22 mouse cellular contexts compared by ENCODE assay signal in genomic region chr3:118608708-118609107, GRCm38 (mm10). TPM values are rescaled to one million over a fixed set of nuclear protein-coding genes. Genes with fewer than 3 reads are reported as not detected.
DNase-seq lines count a peak whose midpoint lies in the region; ATAC-seq and TF ChIP-seq lines count a peak whose summit lies in the region.
"Had no signal": no experiment of that assay in that cellular context is flagged by ENCODE, and none has a peak within 500 bp of the region (broad histone marks: within the 10 kb centered on the region; RNA-seq: fewer than 3 reads in every experiment).

No protein-coding gene starts in this region.

- no peaks in the 10 kb centered on the region for H3K36me3 ChIP-seq in embryonic facial prominence, embryonic 14.5 days (ENCODE audit: control insufficient read depth, insufficient read depth, low read length)
- no peaks in the 10 kb centered on the region for H3K36me3 ChIP-seq in embryonic facial prominence, embryonic 10.5 days (replicated peaks)
- H3K36me3 ChIP-seq in heart, embryonic 11.5 days (ENCODE audit: control insufficient read depth, insufficient read depth, low read length) = no peaks in the 10 kb centered on the region
- H3K36me3 ChIP-seq in liver, adult 2 months (ENCODE audit: control insufficient read depth, insufficient read depth, low read length) = peaks cover 18% of the 10 kb centered on the region
- H3K36me3 ChIP-seq in liver, embryonic 12.5 days = no peaks in the 10 kb centered on the region
- H3K36me3 ChIP-seq: heart, embryonic 12.5 days; midbrain, embryonic 12.5 days; neural tube, embryonic 15.5 days had no signal

- no peaks in the 10 kb centered on the region for H3K27me3 ChIP-seq in embryonic facial prominence, embryonic 14.5 days (replicated peaks; ENCODE audit: control insufficient read depth, insufficient read depth, low read length)
- no peaks in the 10 kb centered on the region for H3K27me3 ChIP-seq in embryonic facial prominence, embryonic 10.5 days (replicated peaks; ENCODE audit: low read depth, poor library complexity, severe bottlenecking)
- no peaks in the 10 kb centered on the region for H3K27me3 ChIP-seq in heart, embryonic 11.5 days (ENCODE audit: control insufficient read depth, insufficient read depth, low read length)
- no peaks in the 10 kb centered on the region for H3K27me3 ChIP-seq in liver, adult 2 months (ENCODE audit: control insufficient read depth, insufficient read depth, low read length)
- no peaks in the 10 kb centered on the region for H3K27me3 ChIP-seq in liver, embryonic 12.5 days (replicated peaks)
- H3K27me3 ChIP-seq: heart, embryonic 12.5 days; midbrain, embryonic 12.5 days; neural tube, embryonic 15.5 days had no signal

- DNase-seq in embryonic facial prominence, embryonic 14.5 days (ENCODE audit: low spot score) = peak; percentile 8
- no peak for DNase-seq in embryonic facial prominence, embryonic 10.5 days (ENCODE audit: low spot score)
- DNase-seq in heart, adult 11 months = peak; percentile 79
- DNase-seq in liver, adult 2 months (ENCODE audit: extremely low read depth, low read depth, low spot score) = peak; percentile 69
- peak; percentile 19 for DNase-seq in fibroblast of lung, adult 2 months (ENCODE audit: low read depth)
- DNase-seq: B cell, adult 2 months; cerebellum, postnatal 36 days; gastrocnemius, postnatal 14 days; heart, postnatal 36 days; kidney, adult 2 months; kidney, postnatal 14 days; lung, embryonic 14.5 days; lung, postnatal 4 days; thymus, postnatal 4 days had no signal

- ATAC-seq in embryonic facial prominence, embryonic 14.5 days (ENCODE audit: low read depth) = no peak
- no peak for ATAC-seq in heart, embryonic 11.5 days (replicated peaks; ENCODE audit: insufficient number of reproducible peaks, low FRiP score, low TSS enrichment)
- no peak for ATAC-seq in liver, embryonic 12.5 days

- no peaks in the 10 kb centered on the region for H3K4me1 ChIP-seq in embryonic facial prominence, embryonic 14.5 days (ENCODE audit: control insufficient read depth, insufficient read depth, low read length)
- H3K4me1 ChIP-seq in embryonic facial prominence, embryonic 10.5 days = no peaks in the 10 kb centered on the region
- no peaks in the 10 kb centered on the region for H3K4me1 ChIP-seq in heart, embryonic 11.5 days (ENCODE audit: control insufficient read depth, insufficient read depth, low read length)
- H3K4me1 ChIP-seq in liver, adult 2 months (ENCODE audit: control insufficient read depth, insufficient read depth, low read length) = peaks cover 3% of the 10 kb centered on the region; the same call in 1 of the 2 replicates
- H3K4me1 ChIP-seq in liver, embryonic 12.5 days = no peaks in the 10 kb centered on the region
- H3K4me1 ChIP-seq: heart, embryonic 12.5 days; midbrain, embryonic 12.5 days; neural tube, embryonic 15.5 days had no signal

- H3K79me2 ChIP-seq in liver, adult 2 months (ENCODE audit: control insufficient read depth, insufficient read depth, low read length) = peaks cover 9% of the 10 kb centered on the region

- TF ChIP-seq POLR2A in liver, adult 2 months (IDR thresholded peaks at IDR 0.05; ENCODE audit: extremely low read depth, insufficient read depth, low read length) = no peak

- no peaks in the 10 kb centered on the region for H3K9me3 ChIP-seq in embryonic facial prominence, embryonic 14.5 days (ENCODE audit: control insufficient read depth, low read length)
- H3K9me3 ChIP-seq in embryonic facial prominence, embryonic 10.5 days = no peaks in the 10 kb centered on the region
- no peaks in the 10 kb centered on the region for H3K9me3 ChIP-seq in heart, embryonic 11.5 days (replicated peaks; ENCODE audit: control insufficient read depth, low read length)
- H3K9me3 ChIP-seq in liver, embryonic 12.5 days (replicated peaks) = no peaks in the 10 kb centered on the region
- H3K9me3 ChIP-seq: heart, embryonic 12.5 days; midbrain, embryonic 12.5 days; neural tube, embryonic 15.5 days had no signal

- TF ChIP-seq CTCF in liver, adult 2 months (IDR thresholded peaks at IDR 0.05; ENCODE audit: low read depth, low read length) = no peak

- no peak overlapping the region for H3K9ac ChIP-seq in embryonic facial prominence, embryonic 14.5 days (ENCODE audit: low read depth, low read length)
- H3K9ac ChIP-seq in heart, embryonic 11.5 days (ENCODE audit: low read depth, low read length) = no peak overlapping the region
- H3K9ac ChIP-seq in liver, adult 2 months (ENCODE audit: low read depth, low read length) = no peak overlapping the region
- H3K9ac ChIP-seq in liver, embryonic 12.5 days = no peak overlapping the region
- H3K9ac ChIP-seq: heart, embryonic 12.5 days; lung, embryonic 14.5 days; midbrain, embryonic 12.5 days; neural tube, embryonic 15.5 days had no signal

- no peak overlapping the region for H3K4me2 ChIP-seq in embryonic facial prominence, embryonic 14.5 days (ENCODE audit: low read depth, low read length)
- H3K4me2 ChIP-seq in heart, embryonic 11.5 days = no peak overlapping the region
- no peak overlapping the region for H3K4me2 ChIP-seq in liver, embryonic 12.5 days
- H3K4me2 ChIP-seq: heart, embryonic 12.5 days; liver, embryonic 11.5 days; lung, embryonic 14.5 days; midbrain, embryonic 12.5 days; neural tube, embryonic 15.5 days had no signal

- H3K4me3 ChIP-seq in embryonic facial prominence, embryonic 14.5 days (ENCODE audit: low read depth, low read length) = no peak overlapping the region
- H3K4me3 ChIP-seq in embryonic facial prominence, embryonic 10.5 days = no peak overlapping the region
- H3K4me3 ChIP-seq in heart, embryonic 11.5 days (ENCODE audit: low read depth, low read length) = no peak overlapping the region
- no peak overlapping the region for H3K4me3 ChIP-seq in liver, adult 2 months (ENCODE audit: insufficient read depth, low read depth, low read length)
- H3K4me3 ChIP-seq in liver, embryonic 12.5 days = no peak overlapping the region
- H3K4me3 ChIP-seq: erythroblast, embryonic 14.5 days; heart, embryonic 12.5 days; midbrain, embryonic 12.5 days; myocyte; neural tube, embryonic 15.5 days had no signal

- WGBS in embryonic facial prominence, embryonic 14.5 days = 40% methylated on average over 4 of the region's 4 CpGs
- 74% methylated on average over 4 of the region's 4 CpGs for WGBS in embryonic facial prominence, embryonic 10.5 days
- 76% methylated on average over 4 of the region's 4 CpGs for WGBS in heart, embryonic 11.5 days (ENCODE audit: insufficient replicate concordance)
- WGBS in liver, adult 2 months = 17% methylated on average over 4 of the region's 4 CpGs
- WGBS in liver, embryonic 12.5 days (ENCODE audit: insufficient replicate concordance) = 71% methylated on average over 4 of the region's 4 CpGs

- no peak overlapping the region for H3K27ac ChIP-seq in embryonic facial prominence, embryonic 14.5 days (replicated peaks; ENCODE audit: low read depth, low read length)
- no peak overlapping the region for H3K27ac ChIP-seq in embryonic facial prominence, embryonic 10.5 days (replicated peaks)
- no peak overlapping the region for H3K27ac ChIP-seq in heart, embryonic 11.5 days (ENCODE audit: low read depth, low read length)
- no peak overlapping the region for H3K27ac ChIP-seq in liver, adult 2 months (replicated peaks; ENCODE audit: insufficient read depth, low read depth, low read length)
- no peak overlapping the region for H3K27ac ChIP-seq in liver, embryonic 12.5 days
- H3K27ac ChIP-seq: midbrain, embryonic 12.5 days; neural tube, embryonic 15.5 days had no signal

RNA-seq across cellular contexts. Expression of gene Dpyd, which starts 46.8 kb away (rescaled TPM):
- 6.9 and 7.3 TPM in 2 replicates for polyA plus RNA-seq in embryonic facial prominence, embryonic 14.5 days (2014; fragmentation: Nextera tagmentation; extraction: Ambion mirVana)
- 6.6 and 7.0 TPM in 2 replicates for polyA plus RNA-seq in embryonic facial prominence, embryonic 10.5 days (2016; fragmentation: Nextera tagmentation; extraction: Ambion mirVana)
- 1.4 and 1.8 TPM in 2 replicates for polyA plus RNA-seq in heart, embryonic 11.5 days (2014; fragmentation: Nextera tagmentation; extraction: Ambion mirVana)
- total RNA-seq in liver, adult 2 months (2014; rRNA removed) = 468 and 470 TPM in 2 replicates
- 65.4 and 77.8 TPM in 2 replicates for polyA plus RNA-seq in liver, adult 2 months (2012; rRNA removed)
- polyA plus RNA-seq in liver, embryonic 12.5 days (2016; fragmentation: Nextera tagmentation; extraction: Ambion mirVana) = 2.3 and 2.6 TPM in 2 replicates
- polyA plus RNA-seq: erythroblast, embryonic 14.5 days had no signal
